Mouse (Mus musculus) heart, adult 2 months (tissue): ENCODE measurements around the gene Csnk1g2.

ENCODE experiments used
- CTCF ChIP-seq: fragments of 200-600 bp; IDR thresholded peaks from 2 replicates; pipeline ENCODE4 v1.8.1; 2022; ENCODE audit warnings: antibody characterized with exemption, mild to moderate bottlenecking, moderate library complexity
- POLR2A ChIP-seq: fragments of 200-500 bp; IDR thresholded peaks from 2 replicates; pipeline ENCODE4 v1.6.1; 2011; ENCODE audit warnings: mild to moderate bottlenecking, low read depth, low read length, control low read depth; ENCODE audit not compliant: insufficient read depth

DNA sequence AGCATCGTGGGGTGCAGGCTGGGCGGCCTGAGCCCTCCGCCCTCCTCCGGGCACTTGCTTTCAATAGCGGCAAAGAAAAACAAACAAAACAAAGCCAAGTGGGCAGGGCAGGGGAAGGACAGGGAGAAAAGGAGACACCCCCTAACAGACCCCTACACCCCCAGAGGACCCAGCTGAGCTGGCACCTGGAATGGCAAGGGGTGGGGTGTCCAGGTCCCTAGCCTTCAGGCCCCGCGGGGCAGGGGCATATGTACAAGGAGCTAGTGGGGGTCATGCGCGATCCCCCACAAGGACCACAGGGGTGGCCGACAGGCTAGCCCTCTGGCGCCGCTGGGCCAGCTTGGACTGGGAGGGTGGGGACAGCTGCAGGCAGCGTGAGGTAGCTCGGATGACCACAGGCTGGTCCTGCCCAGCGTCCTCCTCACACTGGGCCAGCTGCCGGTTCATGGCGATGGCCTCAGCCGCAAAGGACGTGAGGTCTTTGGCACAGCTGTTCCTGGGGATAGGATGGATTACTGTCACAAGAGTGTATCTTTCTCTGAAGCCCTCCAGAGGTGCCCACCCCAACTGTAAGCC lies 44.3 kb downstream of the Csnk1g2 start:
- no peak for TF ChIP-seq POLR2A
- no peak for TF ChIP-seq CTCF
